Mouse (Mus musculus): ENCODE measurements around the gene Ccr10.
"Not testable (repeated sequence)": the region's sequence is repeated elsewhere in the genome, so short reads cannot be mapped to it uniquely, and the experiment has no call there.

Gene Ccr10

GRCm38 (mm10) chr11:101171721-101172433 is 3.4 kb downstream of the Ccr10 start:
- DNase-seq (ENCODE audit: low spot score in 2 of 2), result peak; percentile 77 to 78

- DNase-seq (ENCODE audit: low spot score in 2 of 2), result peak; percentile 93 to 95
Measured at GRCm38 (mm10) chr11:101170811-101171610, 4.2 kb downstream of the Ccr10 start, which contains the start of gene Plekhh3. Gene Plekhh3, minus strand, starts transcription at chr11:101171351.

GRCm38 (mm10) chr11:101170354-101170810 is 4.9 kb downstream of the Ccr10 start, which contains the start of gene Cntnap1:
Gene Cntnap1, plus strand, starts transcription at chr11:101170523.
- DNase-seq (ENCODE audit: low spot score in 2 of 2), result no peak

GRCm38 (mm10) chr11:101169301-101170107 is 5.7 kb downstream of the Ccr10 start:
- no peak for DNase-seq (ENCODE audit: low spot score in 2 of 2)

GRCm38 (mm10) chr11:101168301-101168980 is 6.8 kb downstream of the Ccr10 start:
- no peak for DNase-seq (ENCODE audit: low spot score in 2 of 2)

GRCm38 (mm10) chr11:101167963-101168300 is 7.3 kb downstream of the Ccr10 start:
- DNase-seq (ENCODE audit: low spot score in 2 of 2), result no peak

- no peak for DNase-seq (ENCODE audit: low spot score in 2 of 2)
Measured at GRCm38 (mm10) chr11:101167211-101167962, 7.9 kb downstream of the Ccr10 start.

GRCm38 (mm10) chr11:101166357-101166756 is 8.9 kb downstream of the Ccr10 start:
- no peak for DNase-seq (ENCODE audit: low spot score in 2 of 2)

- no peak for DNase-seq (ENCODE audit: low spot score in 2 of 2)
Measured at GRCm38 (mm10) chr11:101164677-101165580, 10.3 kb downstream of the Ccr10 start.

- DNase-seq (ENCODE audit: low spot score in 2 of 2), result no peak
Measured at GRCm38 (mm10) chr11:101164351-101164665, 10.9 kb downstream of the Ccr10 start.

GRCm38 (mm10) chr11:101163476-101164350 is 11.5 kb downstream of the Ccr10 start:
- no peak for DNase-seq (ENCODE audit: low spot score in 2 of 2)

- DNase-seq (ENCODE audit: low spot score in 2 of 2), result no peak
Measured at GRCm38 (mm10) chr11:101162772-101163171, 12.5 kb downstream of the Ccr10 start.

- no peak for DNase-seq (ENCODE audit: low spot score in 2 of 2)
Measured at GRCm38 (mm10) chr11:101162301-101162700, 12.9 kb downstream of the Ccr10 start.

- no peak for DNase-seq (ENCODE audit: low spot score in 2 of 2)
Measured at GRCm38 (mm10) chr11:101161551-101161950, 13.7 kb downstream of the Ccr10 start.

GRCm38 (mm10) chr11:101160981-101161505 is 14.2 kb downstream of the Ccr10 start:
- not testable (repeated sequence) for DNase-seq (ENCODE audit: low spot score in 2 of 2)

GRCm38 (mm10) chr11:101160151-101160550 is 15.1 kb downstream of the Ccr10 start:
- DNase-seq (ENCODE audit: low spot score in 2 of 2), result not testable (repeated sequence)

- peak; percentile 78 to 87 for DNase-seq (ENCODE audit: low spot score in 2 of 2)
Measured at GRCm38 (mm10) chr11:101155728-101156371, 19.4 kb downstream of the Ccr10 start, which contains the start of gene Tubg2. Gene Tubg2, plus strand, starts transcription at chr11:101155907.

- no peak for DNase-seq (ENCODE audit: low spot score in 2 of 2)
Measured at GRCm38 (mm10) chr11:101155151-101155550, 20.1 kb downstream of the Ccr10 start.

All from frontal cortex, postnatal 36 days (tissue).